Mouse (Mus musculus) v-Abl transformed pro-B cells (cell line): ENCODE results near the gene Rpp14.
"Not testable (repeated sequence)": the region's sequence is repeated elsewhere in the genome, so short reads cannot be mapped to it uniquely, and the experiment has no call there.

Experiments used
- in situ Hi-C, 2 experiments: fragments of 400-800 bp; cut with MboI; formaldehyde crosslinking; loops; one replicate each; pipeline ENCODE4 v1.15.1; 2025; ENCODE audit not compliant: unreplicated experiment in 2 of 2

Gene Rpp14

GRCm38 (mm10) chr14:8111545-8111944, 31.4 kb downstream of the Rpp14 start:
- in situ Hi-C loops: no loop called here

GRCm38 (mm10) chr14:8112036-8112435, 31.9 kb downstream of the Rpp14 start:
- in situ Hi-C loops: no loop called here

- in situ Hi-C loops: no loop called here
Observed at GRCm38 (mm10) chr14:8113616-8114015, 33.4 kb downstream of the Rpp14 start.

- in situ Hi-C loops: no loop called here
Observed at GRCm38 (mm10) chr14:8114306-8114705, 34.1 kb downstream of the Rpp14 start.

GRCm38 (mm10) chr14:8114756-8115155, 34.6 kb downstream of the Rpp14 start:
- in situ Hi-C loops: no loop called here

GRCm38 (mm10) chr14:8115772-8116171, 35.6 kb downstream of the Rpp14 start:
- in situ Hi-C loops: no loop called here

- in situ Hi-C loops: no loop called here
Observed at GRCm38 (mm10) chr14:8117371-8117770, 37.2 kb downstream of the Rpp14 start.

- in situ Hi-C loops: no loop called here
Observed at GRCm38 (mm10) chr14:8119454-8119853, 39.3 kb downstream of the Rpp14 start.

- in situ Hi-C loops: no loop called here
Observed at GRCm38 (mm10) chr14:8119904-8120303, 39.7 kb downstream of the Rpp14 start.

GRCm38 (mm10) chr14:8123141-8123540, 43.0 kb downstream of the Rpp14 start:
- in situ Hi-C loops: no loop called here

GRCm38 (mm10) chr14:8123611-8124010, 43.4 kb downstream of the Rpp14 start:
- in situ Hi-C loops: not testable (repeated sequence)

- in situ Hi-C loops: no loop called here
Observed at GRCm38 (mm10) chr14:8124046-8124881, 44.1 kb downstream of the Rpp14 start.

- in situ Hi-C loops: no loop called here
Observed at GRCm38 (mm10) chr14:8127971-8128370, 47.8 kb downstream of the Rpp14 start.

- in situ Hi-C loops: no loop called here
Observed at GRCm38 (mm10) chr14:8132789-8133188, 52.6 kb downstream of the Rpp14 start.

GRCm38 (mm10) chr14:8134234-8134633, 54.1 kb downstream of the Rpp14 start:
- in situ Hi-C loops: no loop called here

- in situ Hi-C loops: no loop called here
Observed at GRCm38 (mm10) chr14:8135130-8135529, 55.0 kb downstream of the Rpp14 start.

- in situ Hi-C loops: loop anchor here in 1 of 2 experiments (5.0 kb wide), 1 partner anchor 38 kb away; no protein-coding TSS in a partner anchor
Observed at GRCm38 (mm10) chr14:8139724-8140710, 59.9 kb downstream of the Rpp14 start.

GRCm38 (mm10) chr14:8141131-8141530, 61.0 kb downstream of the Rpp14 start:
- in situ Hi-C loops: loop anchor here in 1 of 2 experiments (5.0 kb wide), 1 partner anchor 39 kb away; no protein-coding TSS in a partner anchor
